Mouse (Mus musculus) intestine, embryonic 15.5 days (tissue): Measurements from ENCODE around the gene Nxph4. TPM values are rescaled to one million over a fixed set of nuclear protein-coding genes. Genes with fewer than 3 reads are reported as not detected.

Source experiments
- ATAC-seq: fragments of 200-750 bp; cut with Nextera tagmentation; 2 replicates; pipeline ENCODE4 v1.8.0; 2017; ENCODE audit warnings: moderate TSS enrichment, moderate library complexity
- H3K27ac ChIP-seq: fragments of 300-500 bp; sonication (generic); 2 replicates; pipeline ENCODE4 v1.5.1; 2015; ENCODE audit warnings: mild to moderate bottlenecking, inconsistent platforms
- H3K27me3 ChIP-seq: fragments of 300-500 bp; sonication (generic); replicated peaks from 2 replicates; pipeline ENCODE4 v1.6.1; 2015; ENCODE audit warnings: inconsistent platforms
- H3K36me3 ChIP-seq: fragments of 300-500 bp; sonication (generic); 2 replicates; pipeline ENCODE4 v1.6.1; 2015; ENCODE audit warnings: inconsistent platforms
- H3K4me1 ChIP-seq: fragments of 300-500 bp; sonication (generic); replicated peaks from 2 replicates; pipeline ENCODE4 v1.6.1; 2015; ENCODE audit warnings: inconsistent platforms
- H3K4me2 ChIP-seq: fragments of 300-500 bp; sonication (generic); replicated peaks from 2 replicates; pipeline ENCODE4 v1.6.1; 2015; ENCODE audit warnings: mild to moderate bottlenecking, inconsistent platforms
- H3K4me3 ChIP-seq: fragments of 300-500 bp; sonication (generic); replicated peaks from 2 replicates; pipeline ENCODE4 v1.5.1; 2015; ENCODE audit warnings: inconsistent platforms
- H3K9ac ChIP-seq: fragments of 300-500 bp; sonication (generic); 2 replicates; pipeline ENCODE4 v1.6.1; 2015; ENCODE audit warnings: inconsistent platforms
- H3K9me3 ChIP-seq: fragments of 300-500 bp; sonication (generic); 2 replicates; pipeline ENCODE4 v1.6.1; 2016; ENCODE audit warnings: inconsistent platforms
- WGBS: fragments of 180-500 bp; shearing (Covaris S2); methylation state at CpG from one replicate; pipeline ENCODE4 v1.1.7; 2015; 5-methylcytosine and 5-hydroxymethylcytosine counted together
- polyA plus RNA-seq: library from polyadenylated mRNA; unstranded; fragments of >200 nt; fragmentation: Nextera tagmentation; extraction: Ambion mirVana; gene quantifications from 2 replicates; pipeline ENCODE4 v1.2.1, GENCODE M21; 2015

Gene Nxph4
- polyA plus RNA-seq, 1 experiment from 2014 or later, result 5.7 TPM

- 92% methylated on average over 28 of the region's 28 CpGs for WGBS
- no peaks in the 10 kb centered on the region for H3K27me3 ChIP-seq
- H3K9ac ChIP-seq, result no peak overlapping the region
- H3K27ac ChIP-seq, result no peak overlapping the region
- H3K9me3 ChIP-seq, result no peaks in the 10 kb centered on the region
- peaks cover 10% of the 10 kb centered on the region for H3K4me1 ChIP-seq
- no peak overlapping the region for H3K4me3 ChIP-seq
- no peak for ATAC-seq
- H3K4me2 ChIP-seq, result no peak overlapping the region
- peaks cover 53% of the 10 kb centered on the region for H3K36me3 ChIP-seq
These were observed 32.4 kb upstream of the Nxph4 start for GRCm38 (mm10) chr10:127566553-127567326.

- 32% methylated on average over 13 of the region's 13 CpGs for WGBS
- no peaks in the 10 kb centered on the region for H3K27me3 ChIP-seq
- no peak overlapping the region for H3K9ac ChIP-seq
- H3K4me2 ChIP-seq, result no peak overlapping the region
- no peaks in the 10 kb centered on the region for H3K9me3 ChIP-seq
- no peak overlapping the region for H3K4me3 ChIP-seq
- H3K27ac ChIP-seq, result 0 out of 2 replicates have a peak overlapping the region, but pooled peaks have one; percentile 6
- ATAC-seq, result peak; percentile 79
- H3K36me3 ChIP-seq, result peaks cover 55% of the 10 kb centered on the region
- H3K4me1 ChIP-seq, result 0 out of 2 replicates have a peak, but pooled peaks cover 6% of the 10 kb centered on the region
These were observed 29.9 kb upstream of the Nxph4 start for GRCm38 (mm10) chr10:127564301-127564700.

DNA sequence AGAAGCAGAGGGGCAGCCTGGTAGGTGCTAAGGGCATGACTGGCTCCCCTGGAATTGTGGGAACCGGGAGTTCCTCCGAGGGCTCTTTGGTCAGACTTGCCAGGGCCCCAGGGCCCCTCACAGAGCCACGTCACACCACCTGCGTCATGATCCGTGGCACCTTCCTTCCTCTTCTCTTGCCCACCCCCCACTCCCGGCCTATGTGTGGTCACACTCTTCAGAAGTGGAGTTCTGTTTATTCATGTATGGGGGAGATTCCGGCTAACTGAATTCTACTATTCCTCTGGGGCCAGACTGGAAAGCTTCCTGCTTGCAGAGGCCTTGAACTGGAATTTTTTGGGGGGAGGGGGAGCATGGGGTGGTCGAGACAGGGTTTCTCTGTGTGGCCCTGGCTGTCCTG, 29.5 kb upstream of the Nxph4 start:
- 67% methylated on average over 8 of the region's 8 CpGs for WGBS
- Histone ChIP-seq H3K27ac (0 out of 2 replicates have a peak overlapping the region, but pooled peaks have one; percentile 7), H3K27me3 (no peaks in the 10 kb centered on the region), H3K9me3 (no peaks in the 10 kb centered on the region), H3K36me3 (peaks cover 55% of the 10 kb centered on the region), H3K4me1 (0 out of 2 replicates have a peak, but pooled peaks cover 6% of the 10 kb centered on the region), H3K9ac (no peak overlapping the region), H3K4me3 (no peak overlapping the region), H3K4me2 (no peak overlapping the region)
- peak; percentile 9; the same call in 1 of the 2 replicates for ATAC-seq

DNA sequence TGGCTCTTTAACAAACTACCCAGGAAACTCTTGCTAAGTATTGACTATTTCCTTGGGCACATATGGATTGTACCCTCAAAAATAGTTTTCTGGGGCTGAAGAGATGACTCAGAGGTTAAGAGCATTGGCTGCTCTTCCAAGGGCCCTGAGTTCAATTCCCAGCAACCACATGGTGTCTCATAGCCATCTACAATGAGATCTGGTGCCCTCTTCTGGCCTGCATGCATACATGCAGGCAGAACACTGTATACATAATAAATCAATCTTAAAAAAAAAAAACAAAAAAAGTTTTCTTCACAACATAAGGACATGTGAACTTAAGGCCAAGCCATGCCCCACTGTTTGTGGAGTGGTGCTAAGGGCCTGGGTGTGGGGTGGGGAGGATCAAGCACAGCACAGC, 26.8 kb upstream of the Nxph4 start:
- Histone ChIP-seq H3K4me3 (no peak overlapping the region), H3K36me3 (peaks cover 61% of the 10 kb centered on the region), H3K27me3 (no peaks in the 10 kb centered on the region), H3K4me1 (0 out of 2 replicates have a peak, but pooled peaks cover 6% of the 10 kb centered on the region), H3K9ac (no peak overlapping the region), H3K9me3 (no peaks in the 10 kb centered on the region), H3K4me2 (no peak overlapping the region), H3K27ac (no peak overlapping the region)
- ATAC-seq, result no peak

- ATAC-seq, result no peak
- H3K27me3 ChIP-seq, result no peaks in the 10 kb centered on the region
- H3K9ac ChIP-seq, result no peak overlapping the region
- no peak overlapping the region for H3K4me2 ChIP-seq
- no peak overlapping the region for H3K27ac ChIP-seq
- H3K4me1 ChIP-seq, result no peaks in the 10 kb centered on the region
- H3K9me3 ChIP-seq, result no peaks in the 10 kb centered on the region
- peaks cover 84% of the 10 kb centered on the region for H3K36me3 ChIP-seq
- no peak overlapping the region for H3K4me3 ChIP-seq
- WGBS, result 85% methylated on average over 13 of the region's 13 CpGs
These were observed 23.0 kb upstream of the Nxph4 start for GRCm38 (mm10) chr10:127557397-127557796.

DNA sequence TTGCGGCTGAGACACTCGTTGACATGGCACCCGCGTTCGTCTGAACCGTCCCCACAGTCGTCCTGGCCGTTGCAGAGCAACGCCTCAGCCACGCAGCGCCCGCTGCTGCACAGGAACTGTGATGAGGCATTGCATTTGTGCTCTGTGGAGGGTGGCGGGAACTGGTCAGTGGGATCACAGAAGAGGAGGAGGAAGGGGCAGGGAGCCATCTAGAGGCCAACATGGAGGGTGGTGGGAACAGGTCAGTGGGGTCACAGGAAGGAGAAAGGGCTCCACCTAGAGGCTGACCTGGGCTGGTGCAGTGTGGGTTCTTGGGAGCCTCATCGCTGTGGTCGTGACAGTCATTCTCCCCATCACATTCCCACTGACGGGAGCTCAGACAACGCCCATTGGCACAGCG, 21.3 kb upstream of the Nxph4 start:
- Histone ChIP-seq H3K4me2 (no peak overlapping the region), H3K4me1 (no peaks in the 10 kb centered on the region), H3K4me3 (no peak overlapping the region), H3K9ac (no peak overlapping the region), H3K36me3 (peaks cover 88% of the 10 kb centered on the region), H3K27ac (no peak overlapping the region), H3K27me3 (no peaks in the 10 kb centered on the region), H3K9me3 (no peaks in the 10 kb centered on the region)
- 0 out of 2 replicates have a peak, but pooled peaks have one; percentile 12 for ATAC-seq
- 71% methylated on average over 18 of the region's 18 CpGs for WGBS

DNA sequence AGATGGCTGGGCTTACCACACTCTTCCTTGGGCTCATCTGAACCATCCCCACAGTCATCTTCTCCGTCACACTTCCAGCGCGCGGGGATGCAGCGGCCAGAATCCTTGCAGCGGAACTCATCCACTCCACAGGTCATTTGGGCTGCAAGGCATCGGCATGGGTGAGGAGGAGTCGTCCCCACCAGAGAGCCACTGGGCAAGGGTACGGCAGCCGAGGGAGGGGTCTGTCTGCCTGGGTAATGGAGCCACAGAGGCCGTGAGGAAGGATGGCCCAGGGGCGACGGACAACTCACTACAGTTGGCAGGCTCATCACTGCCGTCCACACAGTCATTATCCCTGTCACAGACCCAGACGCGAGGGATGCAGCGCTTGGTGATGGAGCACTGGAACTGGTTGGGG, 15.5 kb upstream of the Nxph4 start:
- H3K4me1 ChIP-seq, result no peaks in the 10 kb centered on the region
- no peak overlapping the region for H3K4me2 ChIP-seq
- H3K36me3 ChIP-seq, result peaks cover 78% of the 10 kb centered on the region
- WGBS, result 87% methylated on average over 17 of the region's 17 CpGs
- H3K27ac ChIP-seq, result no peak overlapping the region
- no peak overlapping the region for H3K4me3 ChIP-seq
- H3K27me3 ChIP-seq, result no peaks in the 10 kb centered on the region
- no peak overlapping the region for H3K9ac ChIP-seq
- ATAC-seq, result no peak
- H3K9me3 ChIP-seq, result no peaks in the 10 kb centered on the region

DNA sequence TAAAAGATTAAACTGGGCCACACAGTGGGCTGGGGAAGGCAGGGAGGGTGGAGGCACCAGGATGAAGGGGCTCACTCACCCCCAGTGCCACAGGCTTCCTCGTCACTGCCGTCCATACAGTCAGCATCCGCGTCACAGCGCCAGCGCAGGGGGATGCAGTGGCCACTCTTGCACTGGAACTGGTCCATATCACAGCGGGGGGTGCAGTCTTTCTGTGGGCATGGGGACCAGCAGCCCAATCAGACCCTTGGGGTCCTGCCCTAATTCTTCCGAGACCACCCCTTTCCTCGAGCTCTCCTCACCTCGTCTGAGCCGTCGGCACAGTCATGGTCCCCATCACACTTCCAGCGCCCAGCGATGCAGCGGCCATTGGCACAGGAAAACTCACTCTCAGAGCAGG, 13.9 kb upstream of the Nxph4 start:
- Histone ChIP-seq H3K4me1 (no peaks in the 10 kb centered on the region), H3K9me3 (no peaks in the 10 kb centered on the region), H3K4me2 (no peak overlapping the region), H3K9ac (no peak overlapping the region), H3K27ac (no peak overlapping the region), H3K4me3 (no peak overlapping the region), H3K27me3 (no peaks in the 10 kb centered on the region), H3K36me3 (peaks cover 69% of the 10 kb centered on the region)
- ATAC-seq, result no peak
- WGBS, result 95% methylated on average over 15 of the region's 15 CpGs

DNA sequence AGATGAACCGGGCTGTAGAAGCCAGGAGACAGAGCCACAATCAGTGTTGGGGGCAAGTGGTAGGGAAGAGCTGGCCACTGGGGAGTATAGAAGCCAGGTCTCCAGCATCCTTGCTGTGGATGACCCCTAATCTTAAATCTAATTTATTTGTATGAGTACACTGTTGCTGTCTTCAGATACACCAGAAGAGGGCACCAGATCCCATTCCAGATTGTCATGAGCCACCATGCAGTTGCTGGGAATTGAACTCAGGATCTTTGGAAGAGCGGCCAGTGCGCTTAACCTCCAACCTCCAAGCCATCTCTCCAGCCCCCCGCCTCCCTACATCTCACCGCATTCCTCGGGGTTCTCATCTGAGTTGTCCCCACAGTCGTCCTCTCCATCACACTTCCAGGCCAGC, 12.1 kb upstream of the Nxph4 start:
- no peak overlapping the region for H3K4me3 ChIP-seq
- no peaks in the 10 kb centered on the region for H3K4me1 ChIP-seq
- H3K27ac ChIP-seq, result no peak overlapping the region
- no peak for ATAC-seq
- 88% methylated on average over 7 of the region's 7 CpGs for WGBS
- no peaks in the 10 kb centered on the region for H3K9me3 ChIP-seq
- no peak overlapping the region for H3K4me2 ChIP-seq
- H3K36me3 ChIP-seq, result peaks cover 64% of the 10 kb centered on the region
- H3K27me3 ChIP-seq, result no peaks in the 10 kb centered on the region
- no peak overlapping the region for H3K9ac ChIP-seq

DNA sequence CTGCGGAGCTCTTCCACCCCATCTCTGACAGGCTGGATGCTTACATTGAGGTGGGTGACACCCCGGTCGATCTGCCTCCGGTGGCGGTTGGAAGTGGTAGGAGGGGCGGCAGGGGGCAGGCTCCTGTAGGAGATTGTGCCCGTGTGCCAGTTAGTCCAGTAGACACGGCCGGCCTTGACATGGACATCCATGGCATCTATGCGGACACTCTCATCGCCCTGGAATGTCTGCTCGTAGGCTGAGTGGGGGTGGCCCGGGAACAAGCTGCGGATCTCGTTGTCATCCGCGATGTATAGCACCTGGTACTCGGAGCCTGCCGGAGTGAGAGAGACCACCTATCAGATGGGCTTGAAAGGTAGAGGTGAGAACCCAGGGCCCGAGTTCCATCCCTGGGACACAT, 10.0 kb upstream of the Nxph4 start:
- no peaks in the 10 kb centered on the region for H3K27me3 ChIP-seq
- no peak overlapping the region for H3K4me3 ChIP-seq
- H3K27ac ChIP-seq, result no peak overlapping the region
- H3K4me1 ChIP-seq, result no peaks in the 10 kb centered on the region
- ATAC-seq, result no peak
- no peaks in the 10 kb centered on the region for H3K9me3 ChIP-seq
- H3K9ac ChIP-seq, result no peak overlapping the region
- H3K36me3 ChIP-seq, result peaks cover 57% of the 10 kb centered on the region
- H3K4me2 ChIP-seq, result no peak overlapping the region
- WGBS, result 92% methylated on average over 20 of the region's 20 CpGs

DNA sequence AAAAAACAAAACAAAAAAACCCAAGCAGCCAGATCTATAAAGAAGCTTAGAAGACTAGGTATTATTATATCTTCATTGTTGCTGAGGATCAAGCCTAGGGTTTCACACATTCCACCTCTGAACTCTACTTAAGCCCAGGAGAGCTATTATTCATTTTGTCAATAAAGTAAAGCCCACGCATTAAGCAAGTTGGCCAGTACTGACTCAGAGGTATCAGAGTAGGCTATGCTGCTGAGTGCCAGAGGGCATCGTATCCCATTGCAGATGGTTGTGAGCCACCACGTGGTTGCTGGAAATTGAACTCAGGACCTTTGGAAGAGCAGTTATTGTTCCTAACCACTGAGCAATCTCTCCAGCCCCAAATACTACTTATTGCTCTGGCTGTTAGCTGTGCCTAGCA, 9.6 kb upstream of the Nxph4 start:
- H3K36me3 ChIP-seq, result peaks cover 55% of the 10 kb centered on the region
- H3K27me3 ChIP-seq, result no peaks in the 10 kb centered on the region
- WGBS, result 78% methylated on average over 3 of the region's 3 CpGs

GRCm38 (mm10) chr10:127542720-127543119, 8.4 kb upstream of the Nxph4 start:
- Histone ChIP-seq H3K27me3 (no peaks in the 10 kb centered on the region), H3K4me2 (no peak overlapping the region), H3K27ac (no peak overlapping the region), H3K4me1 (no peaks in the 10 kb centered on the region), H3K9ac (no peak overlapping the region), H3K9me3 (no peaks in the 10 kb centered on the region), H3K4me3 (no peak overlapping the region), H3K36me3 (peaks cover 50% of the 10 kb centered on the region)
- no peak for ATAC-seq
- 66% methylated on average over 6 of the region's 6 CpGs for WGBS

More for the DNA sequence above, 9.6 kb upstream of the Nxph4 start:
- Histone ChIP-seq H3K27ac (no peak overlapping the region), H3K4me2 (no peak overlapping the region), H3K9ac (no peak overlapping the region), H3K4me3 (no peak overlapping the region), H3K9me3 (no peaks in the 10 kb centered on the region), H3K4me1 (no peaks in the 10 kb centered on the region)
- no peak for ATAC-seq

- Histone ChIP-seq H3K4me2 (no peak overlapping the region), H3K9ac (no peak overlapping the region), H3K27ac (no peak overlapping the region), H3K9me3 (no peaks in the 10 kb centered on the region), H3K27me3 (no peaks in the 10 kb centered on the region), H3K36me3 (peaks cover 45% of the 10 kb centered on the region), H3K4me3 (no peak overlapping the region), H3K4me1 (no peaks in the 10 kb centered on the region)
- ATAC-seq, result no peak
- 89% methylated on average over 13 of the region's 13 CpGs for WGBS
These were observed 7.7 kb upstream of the Nxph4 start for GRCm38 (mm10) chr10:127542084-127542483.
